Mouse (Mus musculus) G1E (cell line): ENCODE measurements around the gene Cylc2. TPM values are rescaled to one million over a fixed set of nuclear protein-coding genes. Genes with fewer than 3 reads are reported as not detected.

Experiments used
- ATAC-seq: 2 replicates; pipeline ENCODE4 v1.8.0; 2016; ENCODE audit warnings: mild to moderate bottlenecking; ENCODE audit not compliant: insufficient number of reproducible peaks, poor library complexity, low FRiP score, severe bottlenecking; ENCODE audit errors: extremely low read depth
- DNase-seq: peaks from one replicate; pipeline ENCODE4 v3.0.0; 2012; ENCODE audit warnings: low spot score
- H3K27me3 ChIP-seq: 2 replicates; pipeline ENCODE4 v1.6.1; 2012; ENCODE audit warnings: mild to moderate bottlenecking, low read length, inconsistent platforms; ENCODE audit not compliant: insufficient read depth
- H3K36me3 ChIP-seq: replicated peaks from 2 replicates; pipeline ENCODE3; 2012; ENCODE audit warnings: mild to moderate bottlenecking, inconsistent platforms
- H3K4me1 ChIP-seq: 2 replicates; pipeline ENCODE4 v1.6.1; 2012; ENCODE audit warnings: low read depth, low read length, inconsistent platforms, mixed read lengths; ENCODE audit not compliant: insufficient read depth
- H3K4me3 ChIP-seq: 2 replicates; pipeline ENCODE4 v1.5.1; 2012; ENCODE audit warnings: low read depth, mild to moderate bottlenecking, inconsistent platforms, low read length, moderate library complexity, mixed read lengths
- H3K9me3 ChIP-seq: replicated peaks from 2 replicates; pipeline ENCODE4 v1.6.1; 2012; ENCODE audit warnings: inconsistent platforms
- CTCF ChIP-seq: IDR thresholded peaks from 2 replicates; pipeline ENCODE4 v1.5.1; 2012; ENCODE audit warnings: low read depth, low read length, inconsistent platforms, mixed read lengths
- GATA1 ChIP-seq: IDR thresholded peaks from 2 replicates; pipeline ENCODE4 v1.6.1; 2012; ENCODE audit warnings: borderline replicate concordance, low read length, inconsistent platforms, mixed read lengths
- GATA2 ChIP-seq: IDR thresholded peaks from 2 replicates; pipeline ENCODE4 v1.6.1; 2012; ENCODE audit warnings: low read depth, low read length, inconsistent platforms, borderline replicate concordance
- POLR2AphosphoS5 ChIP-seq: IDR thresholded peaks from 2 replicates; pipeline ENCODE4 v1.6.1; 2012; ENCODE audit warnings: low read depth, low read length, inconsistent platforms; ENCODE audit not compliant: insufficient replicate concordance
- TAL1 ChIP-seq: conservative IDR thresholded peaks from 2 replicates; pipeline ENCODE4 v1.6.1; 2012; ENCODE audit warnings: low read depth, low read length, inconsistent platforms, mixed read lengths
- polyA plus RNA-seq: library from polyadenylated mRNA; stranded (reverse); fragments of >175 nt; gene quantifications from 2 replicates; pipeline ENCODE4 v1.2.3, GENCODE M21; 2012
- total RNA-seq, 2 experiments: library from RNA; stranded (forward) in 1 of 2; stranded (reverse) in 1 of 2; fragments of 200-1000 nt in 1 of 2; fragments of >200 nt in 1 of 2; fragmentation: Nextera tagmentation in 1 of 2; gene quantifications; 2 replicates each; pipeline ENCODE4 v1.2.3; 2014 to 2017

Gene Cylc2
- not detected in 2 replicates for total RNA-seq (2014; fragmentation: Nextera tagmentation)
- total RNA-seq (2017): 0.12 TPM in 1 of 2 replicates, not detected in the other
- polyA plus RNA-seq: not detected in 2 replicates

DNA sequence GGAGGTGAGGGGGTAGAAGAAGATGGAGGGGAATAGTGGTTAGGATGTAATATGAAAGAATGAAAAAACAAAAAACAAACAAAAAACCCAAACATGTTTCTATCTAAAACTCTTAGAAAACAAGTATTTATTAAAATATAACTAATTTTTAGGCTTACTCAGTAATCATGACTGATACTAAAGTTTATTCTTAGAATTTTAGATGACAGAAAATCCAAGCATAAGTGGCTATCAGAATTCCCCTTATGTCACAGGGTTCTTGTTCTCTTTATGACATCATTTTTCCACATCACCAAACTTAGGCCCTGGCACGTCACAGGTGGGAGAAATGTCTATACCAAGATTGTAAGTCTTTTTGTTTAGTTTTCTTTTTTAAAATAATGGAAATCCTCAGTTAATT, at the start of gene Cylc2:
Cylc2 (plus strand) TSS at position 301 of the 400 bp plus-strand sequence.
- ATAC-seq (no peak), DNase-seq (no peak)
- no peaks in the 10 kb centered on the region for H3K9me3 ChIP-seq
- no peak for TF ChIP-seq POLR2AphosphoS5
- no peak for TF ChIP-seq CTCF
- TF ChIP-seq GATA2: no peak
- no peak for TF ChIP-seq TAL1
- TF ChIP-seq GATA1: no peak
- H3K27me3 ChIP-seq: no peaks in the 10 kb centered on the region
- no peak within 1 kb of the TSS for H3K4me3 ChIP-seq
- H3K36me3 ChIP-seq: no peaks in the 10 kb centered on the region
- no peaks in the 10 kb centered on the region for H3K4me1 ChIP-seq
